Mouse (Mus musculus) layer of hippocampus, postnatal 36 days (tissue): ENCODE results near the gene Ndufaf4. TPM values are rescaled to one million over a fixed set of nuclear protein-coding genes. Genes with fewer than 3 reads are reported as not detected.
"Not testable (repeated sequence)": the region's sequence is repeated elsewhere in the genome, so short reads cannot be mapped to it uniquely, and the experiment has no call there.

ENCODE experiments used
- DNase-seq, 2 experiments: peaks; one replicate each; pipeline ENCODE4 v3.0.0; 2022
- total RNA-seq, 2 experiments: library from RNA; stranded (reverse); gene quantifications; 2 replicates each; pipeline ENCODE4 v1.2.3; 2021

Ndufaf4 gene
- total RNA-seq = 10 to 100 TPM; 39.7 to 40.7 TPM

GRCm38 (mm10) chr4:24897851-24898515, at the start of gene Ndufaf4:
Gene Ndufaf4 (plus strand): TSS chr4:24898083.
- DNase-seq = peak; percentile 96 to 97

- peak; percentile 81 to 87 for DNase-seq
These were observed 47.2 kb upstream of the Ndufaf4 start, which contains the start of gene Klhl32 for GRCm38 (mm10) chr4:24850401-24851325. Gene Klhl32 (minus strand): TSS chr4:24851124.

DNA sequence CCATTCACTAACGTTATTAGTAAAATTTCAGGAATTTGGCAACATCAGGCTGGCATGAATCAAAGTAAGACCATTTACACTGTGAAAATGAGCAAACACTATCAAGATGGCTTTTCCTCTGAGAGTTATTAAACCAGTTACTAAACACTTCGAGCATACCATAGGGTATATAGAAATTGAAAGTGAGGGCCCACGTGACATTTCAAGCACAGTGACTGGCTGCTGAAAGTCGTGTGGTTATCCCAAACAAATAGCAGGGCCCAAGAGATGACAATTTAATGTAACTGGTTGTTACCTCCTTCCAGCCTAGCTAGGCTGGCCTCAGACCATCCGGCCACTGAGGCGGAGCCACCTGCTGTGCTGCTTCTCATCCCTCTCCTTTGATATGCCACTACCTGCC, 32.2 kb upstream of the Ndufaf4 start:
- no peak for DNase-seq

DNA sequence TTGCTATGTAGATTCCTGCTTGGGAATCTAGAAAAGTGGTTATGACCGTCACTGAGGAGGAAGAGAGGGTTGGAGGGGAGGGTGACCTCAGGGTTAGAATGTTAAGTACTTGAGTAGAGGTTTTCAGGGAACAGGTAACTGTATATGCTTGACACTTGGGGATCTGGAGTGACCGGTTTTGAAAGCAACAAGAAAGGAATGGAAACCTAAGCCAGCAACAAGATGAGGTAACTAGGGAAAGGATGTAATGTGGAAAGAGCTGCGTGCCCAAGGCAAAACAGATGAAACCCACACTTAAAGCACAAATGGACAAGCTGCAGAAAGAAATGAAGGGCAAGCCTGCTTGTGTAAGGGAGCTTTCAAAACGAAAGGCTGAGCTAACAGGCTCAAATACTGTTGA, 28.7 kb upstream of the Ndufaf4 start:
- no peak for DNase-seq

GRCm38 (mm10) chr4:24889386-24889785, 8.5 kb upstream of the Ndufaf4 start:
- DNase-seq = not testable (repeated sequence)

- DNase-seq = not testable (repeated sequence)
These were observed 5.6 kb upstream of the Ndufaf4 start for GRCm38 (mm10) chr4:24892293-24892692.

- no peak for DNase-seq
These were observed 3.3 kb upstream of the Ndufaf4 start for GRCm38 (mm10) chr4:24894625-24895024.

- peak in 1 of 2 experiments; percentile 11 for DNase-seq
These were observed 1.1 kb upstream of the Ndufaf4 start for GRCm38 (mm10) chr4:24896829-24897228.

DNA sequence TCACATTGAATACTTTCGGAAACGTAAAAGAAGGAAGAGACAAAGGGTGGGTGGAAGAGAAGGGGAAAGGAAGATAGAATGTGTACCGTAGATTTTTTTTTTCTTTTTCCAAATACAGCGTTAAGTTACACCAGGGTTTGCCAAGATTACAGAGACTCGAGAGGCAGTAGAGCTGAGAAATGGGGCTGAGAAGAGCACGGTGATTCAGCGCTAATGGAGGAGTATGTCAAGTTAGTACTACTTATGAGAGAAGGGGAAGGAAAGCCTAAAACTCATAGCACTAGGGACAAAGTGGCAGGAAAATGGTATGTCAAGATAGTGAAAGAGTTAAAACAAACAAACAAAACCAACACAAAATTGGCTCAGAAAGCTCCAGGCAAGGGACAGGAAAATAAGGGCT, 532 bp upstream of the Ndufaf4 start:
- DNase-seq = no peak

DNA sequence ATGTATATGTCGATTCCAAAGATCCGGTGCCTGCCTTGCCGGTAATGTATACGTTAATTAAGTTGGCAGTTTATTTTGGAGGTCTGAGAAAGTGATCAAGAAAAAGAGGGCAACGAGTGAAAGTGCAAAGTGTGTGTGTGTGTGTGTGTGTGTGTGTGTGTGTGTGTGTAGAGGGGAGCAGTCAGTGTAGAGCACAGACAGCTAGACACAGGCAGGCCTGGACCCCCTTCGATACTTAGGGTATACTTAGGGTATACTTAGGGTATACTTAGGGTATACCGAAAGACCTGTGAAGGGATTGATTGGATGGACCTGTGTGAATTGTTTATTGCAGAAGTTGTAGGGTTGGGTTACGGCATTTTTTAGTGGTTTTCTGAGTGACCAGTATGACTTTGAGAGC, 753 bp downstream of the Ndufaf4 start:
- no peak for DNase-seq

- no peak for DNase-seq
These were observed 1.3 kb downstream of the Ndufaf4 start for GRCm38 (mm10) chr4:24899146-24899545.

- no peak for DNase-seq
These were observed 9.9 kb downstream of the Ndufaf4 start for GRCm38 (mm10) chr4:24907745-24908144.

GRCm38 (mm10) chr4:24915631-24916030, 17.7 kb downstream of the Ndufaf4 start:
- no peak for DNase-seq

- DNase-seq = no peak
These were observed 22.2 kb downstream of the Ndufaf4 start for GRCm38 (mm10) chr4:24920006-24920577.

DNA sequence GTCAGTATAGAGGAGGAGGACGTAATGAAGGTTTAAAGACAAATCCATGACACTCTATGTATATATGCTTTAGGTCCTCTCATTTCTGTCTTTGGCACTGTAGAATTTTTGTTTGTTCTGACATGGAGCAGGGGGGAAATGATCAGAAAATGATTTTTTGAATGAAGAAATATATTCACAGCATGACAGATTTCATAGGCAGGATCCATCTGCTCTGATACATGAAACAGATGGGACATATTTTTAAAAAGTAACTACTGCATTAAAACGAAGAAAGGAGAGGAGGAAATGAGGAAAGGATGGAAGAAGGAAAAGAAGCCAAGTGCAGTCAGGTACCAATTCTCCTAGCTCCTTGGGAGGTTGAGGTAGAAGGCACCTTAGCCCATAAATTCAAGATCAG, 26.8 kb downstream of the Ndufaf4 start:
- no peak for DNase-seq

GRCm38 (mm10) chr4:24928260-24928780, 30.4 kb downstream of the Ndufaf4 start:
- DNase-seq = no peak

- DNase-seq = no peak
These were observed 31.0 kb downstream of the Ndufaf4 start for GRCm38 (mm10) chr4:24928926-24929325.

- no peak for DNase-seq
These were observed 45.0 kb downstream of the Ndufaf4 start for GRCm38 (mm10) chr4:24942728-24943424.
